Mouse (Mus musculus) ES-E14 (cell line): ENCODE results near the gene Frrs1l.

Source experiments
- CHD2 ChIP-seq: IDR thresholded peaks from 2 replicates; pipeline ENCODE4 v1.6.1; 2014; ENCODE audit warnings: mild to moderate bottlenecking, low read depth, low read length, inconsistent platforms
- HCFC1 ChIP-seq: IDR thresholded peaks from 2 replicates; pipeline ENCODE4 v1.6.1; 2012; ENCODE audit warnings: low read length, inconsistent platforms, borderline replicate concordance; ENCODE audit not compliant: insufficient read depth

DNA sequence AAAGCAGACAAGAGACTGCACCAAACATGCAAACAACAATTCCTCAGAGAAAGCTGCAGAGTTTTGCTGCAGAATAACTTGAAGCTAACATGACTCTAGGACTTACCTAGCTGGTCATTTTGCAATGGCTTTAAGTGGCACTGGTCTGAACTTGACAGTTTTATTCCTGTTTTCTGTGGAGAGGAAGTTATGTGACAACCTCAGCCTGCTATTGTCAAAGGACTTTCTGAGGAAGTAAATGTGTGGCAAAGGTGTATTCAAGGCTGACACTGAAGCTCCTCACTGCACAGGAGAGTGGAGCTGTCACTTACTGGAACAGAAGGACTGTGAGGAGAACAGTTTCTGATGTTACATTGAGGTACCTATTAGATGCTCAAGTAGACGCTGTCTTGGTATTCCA lies 75.4 kb downstream of the Frrs1l start:
- no peak for TF ChIP-seq HCFC1
- TF ChIP-seq CHD2: no peak
